Mouse (Mus musculus) cerebellum, postnatal 14 days (tissue): ENCODE measurements at regions not wholly inside any gene's neighbourhood (a gene's known extent, or its start where the extent isn't known, plus 50 kb on each side); places are given as distances from the start of the nearest gene placed in this dataset.
A peak's percentile ranks its signal among the peaks of the same experiment; 100 is the strongest.

Experiments used
- DNase-seq, 2 experiments: peaks; one replicate each; pipeline ENCODE4 v3.0.0; 2021; ENCODE audit warnings: mixed read lengths in 2 of 2

DNA sequence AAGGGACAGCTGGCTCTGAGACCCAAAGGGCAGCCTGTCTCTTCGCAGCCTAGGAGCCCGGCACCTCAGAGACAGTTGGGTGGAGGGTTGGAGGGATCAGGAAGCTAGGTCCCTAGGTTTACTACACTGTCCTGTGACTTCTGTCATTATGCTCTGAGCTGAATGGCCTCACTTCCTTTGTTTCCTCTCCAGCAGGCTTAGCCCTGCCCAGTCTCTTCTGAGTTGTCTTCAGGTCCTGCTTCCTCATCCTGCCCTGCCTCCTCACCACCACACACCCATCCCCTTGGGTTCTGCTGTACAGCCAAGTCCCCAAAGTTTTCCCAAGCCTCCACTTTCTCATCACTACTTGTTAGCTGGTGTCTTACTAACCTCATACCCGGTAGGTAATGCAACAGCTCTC is 122.7 kb upstream of the Ccdc122 start:
- DNase-seq: no peak

GRCm38 (mm10) chr14:76912301-76913001 is 124.1 kb upstream of the Ccdc122 start:
- no peak for DNase-seq

GRCm38 (mm10) chr14:76911271-76911670 is 125.3 kb upstream of the Ccdc122 start:
- no peak for DNase-seq

GRCm38 (mm10) chr14:76910186-76910585 is 126.4 kb upstream of the Ccdc122 start:
- no peak for DNase-seq

DNA sequence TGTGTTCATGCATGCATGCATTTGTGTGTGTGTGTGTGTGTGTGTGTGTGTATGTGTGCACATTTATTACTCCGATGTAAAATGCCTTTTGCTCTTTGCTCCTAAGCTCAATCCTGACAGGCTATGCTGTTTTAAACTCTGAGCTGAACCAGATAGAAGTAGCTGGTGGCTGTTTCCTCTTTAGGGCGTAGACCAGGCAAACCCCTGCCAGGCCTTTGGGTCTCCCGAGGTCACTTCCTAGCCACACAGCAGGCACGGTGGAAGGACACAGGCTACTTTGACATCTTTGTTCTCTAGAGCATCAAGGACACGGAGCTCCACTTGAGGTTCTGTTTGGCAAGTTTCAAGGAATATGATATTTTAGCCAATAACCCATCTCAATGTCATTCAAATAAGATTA is 128.6 kb upstream of the Ccdc122 start:
- DNase-seq: no peak

DNA sequence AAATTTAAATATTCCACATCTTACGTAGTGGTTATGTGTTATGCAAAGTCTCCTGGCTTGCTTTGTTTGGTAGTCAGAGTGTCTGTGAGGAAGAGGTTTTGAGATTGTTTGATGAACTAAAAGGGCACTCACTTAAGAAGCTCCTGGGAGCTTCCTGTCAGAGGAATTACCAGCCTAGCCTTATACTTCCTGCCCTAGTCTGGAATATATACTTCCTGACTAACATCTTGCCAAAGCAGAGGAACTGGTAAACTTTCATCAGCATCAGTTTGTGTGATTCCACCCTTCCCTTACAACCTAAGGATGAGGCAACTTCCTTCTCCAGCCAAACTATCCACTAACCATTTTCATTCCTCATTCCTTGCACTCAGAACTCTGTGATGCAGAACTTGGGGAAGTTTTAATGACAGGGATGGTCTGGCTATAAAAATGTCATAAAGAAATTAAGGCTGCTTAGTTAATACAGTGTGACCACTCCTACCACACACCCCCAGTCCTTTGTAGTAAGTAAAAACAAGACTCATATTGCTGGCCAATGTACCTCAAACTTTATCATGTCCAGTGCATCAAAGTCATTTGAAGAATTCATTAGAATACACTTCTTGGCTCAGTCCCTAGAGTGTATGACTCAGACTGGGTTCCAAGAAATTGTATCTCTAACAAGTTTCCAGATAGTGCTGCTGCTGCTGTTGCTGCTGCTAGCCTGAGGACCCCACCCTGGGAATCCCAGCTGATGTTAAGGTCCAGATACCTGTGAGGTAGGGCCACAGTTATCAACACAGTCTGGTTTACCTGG is 133.4 kb upstream of the Ccdc122 start:
- no peak for DNase-seq

- no peak for DNase-seq
Measured at GRCm38 (mm10) chr14:76901490-76901889, 135.1 kb upstream of the Ccdc122 start.

GRCm38 (mm10) chr14:76899331-76899730 is 137.2 kb upstream of the Ccdc122 start:
- DNase-seq: no peak

DNA sequence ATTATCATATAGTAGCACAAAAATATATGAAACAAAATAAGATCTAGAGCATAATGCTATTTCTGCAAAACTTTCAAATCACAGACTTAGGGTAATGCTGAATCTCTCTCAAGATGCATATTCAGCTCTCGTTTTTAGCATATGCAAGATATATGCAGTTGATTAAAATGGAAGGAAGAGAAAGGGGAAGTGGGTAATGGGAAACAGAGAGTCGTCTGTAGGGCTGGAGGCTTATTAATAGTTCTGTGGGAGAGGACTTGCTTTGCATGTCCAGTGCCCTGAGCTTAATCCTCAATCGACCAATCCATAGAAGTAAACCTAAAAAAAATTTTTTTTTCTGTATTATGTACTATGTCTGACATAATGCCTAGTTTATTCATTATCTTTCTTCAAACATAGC is 148.9 kb upstream of the Ccdc122 start:
- DNase-seq: no peak

GRCm38 (mm10) chr14:76887201-76887600 is 149.4 kb upstream of the Ccdc122 start:
- no peak for DNase-seq

GRCm38 (mm10) chr14:76883231-76883651 is 153.3 kb upstream of the Ccdc122 start:
- no peak for DNase-seq

GRCm38 (mm10) chr14:76882711-76883171 is 153.8 kb upstream of the Ccdc122 start:
- DNase-seq: peak; percentile 87 to 91

DNA sequence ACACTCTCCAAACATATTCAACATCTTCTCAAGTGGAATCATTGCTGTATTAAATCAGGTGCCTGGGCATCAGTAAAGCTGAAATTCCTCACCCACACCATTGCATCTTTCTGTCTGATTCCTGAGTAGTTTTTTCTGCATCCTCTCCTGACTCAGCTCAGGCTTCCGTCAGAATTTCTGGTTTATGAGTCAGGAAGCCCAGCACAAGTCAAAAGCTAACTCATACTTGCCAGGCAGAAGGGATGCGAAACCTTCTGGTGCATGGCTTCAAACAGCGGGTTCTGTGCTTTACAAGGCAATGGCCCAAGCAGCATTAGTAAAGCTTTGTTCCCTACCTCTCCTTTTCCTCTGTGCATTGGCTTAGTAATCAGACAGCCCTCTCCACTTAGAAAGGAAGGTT is 155.7 kb upstream of the Ccdc122 start:
- DNase-seq: no peak

GRCm38 (mm10) chr14:76877306-76877705 is 159.3 kb upstream of the Ccdc122 start:
- DNase-seq: no peak

DNA sequence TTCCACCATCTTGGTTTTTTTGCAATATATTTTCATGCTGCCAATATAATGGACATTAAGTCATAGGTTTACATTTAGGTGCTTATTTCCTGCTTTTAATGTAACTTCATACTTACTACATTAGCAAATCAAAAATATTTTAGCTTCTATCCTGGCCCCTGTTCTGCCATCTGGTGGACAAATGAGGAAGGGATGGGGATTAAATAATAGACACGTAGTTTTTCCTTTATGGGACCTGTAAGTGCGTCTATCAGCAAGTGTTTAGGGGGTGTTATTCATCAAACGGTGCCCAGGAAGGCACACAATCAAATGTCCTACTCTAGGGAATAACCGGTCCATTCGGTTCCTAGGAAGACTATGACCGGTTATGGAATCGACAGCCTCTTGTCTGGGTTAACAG is 160.6 kb upstream of the Ccdc122 start:
- peak; percentile 79 to 82 for DNase-seq

GRCm38 (mm10) chr14:76875266-76875900 is 161.2 kb upstream of the Ccdc122 start:
- DNase-seq: no peak

GRCm38 (mm10) chr14:76874542-76875265 is 161.9 kb upstream of the Ccdc122 start:
- peak; percentile 27 for DNase-seq

- DNase-seq: no peak
Measured at GRCm38 (mm10) chr14:76873684-76874083, 162.9 kb upstream of the Ccdc122 start.

GRCm38 (mm10) chr14:76872976-76873375 is 163.6 kb upstream of the Ccdc122 start:
- DNase-seq: no peak

DNA sequence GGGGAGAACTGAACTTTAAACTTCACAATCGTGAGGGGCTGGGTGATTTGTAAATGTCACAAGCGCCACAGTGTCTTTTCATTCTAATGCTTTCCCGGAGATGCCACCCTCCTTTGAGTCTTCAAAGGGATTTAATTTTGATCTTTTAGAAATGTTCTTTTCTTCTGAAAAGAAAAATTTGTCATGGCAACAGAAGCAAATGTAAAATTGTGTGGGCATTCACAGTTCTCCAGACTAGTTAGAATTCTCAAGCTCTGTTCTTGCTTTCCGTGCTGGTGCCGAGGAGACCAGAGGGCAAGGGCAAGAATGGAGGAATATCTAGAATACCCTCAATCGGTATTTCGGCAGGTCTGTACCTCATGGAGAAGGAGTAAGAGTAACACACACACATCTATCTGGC is 164.1 kb upstream of the Ccdc122 start:
- DNase-seq: no peak

DNA sequence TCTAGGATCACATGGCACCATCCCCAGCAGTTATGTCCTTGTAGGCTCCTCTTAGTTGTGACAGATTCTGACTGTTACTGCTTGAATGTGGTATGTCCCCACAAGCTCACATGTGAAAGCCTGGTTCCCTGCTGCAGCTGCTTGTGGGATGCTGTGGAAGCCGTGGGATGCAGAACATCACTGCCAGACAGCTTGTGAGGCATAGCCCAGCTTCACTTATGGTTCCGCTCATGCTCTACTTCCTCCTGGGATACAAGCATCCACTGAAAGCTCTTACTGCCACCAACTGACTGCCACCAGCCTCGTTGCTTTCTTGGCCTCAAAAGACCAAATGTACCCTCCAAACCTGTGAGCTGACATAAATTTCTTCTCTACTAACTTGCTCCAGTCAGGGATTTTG is 167.7 kb upstream of the Ccdc122 start:
- DNase-seq: no peak

GRCm38 (mm10) chr14:76868131-76868530 is 168.4 kb upstream of the Ccdc122 start:
- no peak for DNase-seq

DNA sequence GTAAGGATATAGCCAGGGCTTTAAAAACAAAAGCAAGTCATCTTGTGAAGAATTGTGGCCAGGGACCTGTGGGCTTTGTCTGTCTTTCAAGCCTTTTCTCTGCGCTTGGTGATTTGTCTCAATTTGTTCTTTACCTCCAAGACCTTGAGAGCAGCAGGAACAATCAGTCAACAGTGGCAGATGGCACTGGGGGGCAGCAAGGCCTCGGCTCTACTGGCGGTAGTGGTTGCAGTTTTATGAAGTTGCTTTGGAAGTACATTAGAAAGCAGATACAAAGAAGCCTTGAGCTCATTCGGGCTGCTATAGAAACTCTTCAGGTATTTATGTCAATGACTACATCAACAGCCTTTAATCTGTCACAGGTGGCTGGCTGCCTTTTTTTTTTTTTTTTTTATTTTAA is 171.9 kb upstream of the Ccdc122 start:
- no peak for DNase-seq
